Mouse (Mus musculus): ENCODE data around the gene Slc10a4. TPM values are rescaled to one million over a fixed set of nuclear protein-coding genes. Genes with fewer than 3 reads are reported as not detected.
"Not testable (repeated sequence)": the region's sequence is repeated elsewhere in the genome, so short reads cannot be mapped to it uniquely, and the experiment has no call there.

Slc10a4 gene
- polyA plus RNA-seq, 2 experiments, result 0.03 TPM; not detected in 1

DNA sequence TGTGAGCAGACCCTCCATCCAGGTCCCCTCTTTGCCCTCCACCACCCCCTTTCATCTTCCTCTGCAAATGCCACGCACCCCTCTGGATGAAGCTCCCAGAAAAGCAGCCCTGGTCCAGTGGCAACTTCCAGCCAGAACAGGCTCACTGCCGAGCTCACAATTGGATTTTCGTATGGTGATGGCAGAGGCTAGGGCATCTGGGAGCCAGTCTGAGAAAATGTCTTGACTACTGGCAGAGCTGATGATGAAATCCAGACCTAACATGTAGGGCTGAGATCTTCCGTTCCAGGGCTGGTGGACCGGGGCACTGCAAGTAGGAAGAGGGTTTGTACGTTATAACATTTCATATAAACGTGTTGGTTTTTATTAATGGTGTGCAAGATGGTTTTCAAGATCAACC lies 18.9 kb upstream of the Slc10a4 start:
- Histone ChIP-seq H3K27ac (no peak overlapping the region), H3K9ac (replicated peaks) (no peak overlapping the region), H3K36me3 (replicated peaks; ENCODE audit: control insufficient read depth, insufficient read depth, low read depth) (no peaks in the 10 kb centered on the region), H3K9me3 (ENCODE audit: control insufficient read depth, low read length) (no peaks in the 10 kb centered on the region), H3K4me3 (ENCODE audit: insufficient read depth in 1 of 2, low read depth in 2 of 2, low read length in 2 of 2) (no peak overlapping the region), H3K4me1 (replicated peaks; ENCODE audit: control insufficient read depth in 2 of 2, insufficient read depth in 2 of 2, low read length in 1 of 2) (no peaks in the 10 kb centered on the region), H3K27me3 (ENCODE audit: control insufficient read depth, insufficient read depth, low read length) (no peaks in the 10 kb centered on the region), H3K4me2 (ENCODE audit: low read depth) (no peak overlapping the region)
- ATAC-seq (ENCODE audit: insufficient read depth), result no peak
- TF ChIP-seq EP300 (IDR thresholded peaks at IDR 0.05; ENCODE audit: low read depth), result no peak
- WGBS (ENCODE audit: insufficient replicate concordance), result 69% methylated on average over 7 of the region's 7 CpGs
- DNase-seq (ENCODE audit: low read depth in 3 of 3, low spot score in 3 of 3), result no peak

DNA sequence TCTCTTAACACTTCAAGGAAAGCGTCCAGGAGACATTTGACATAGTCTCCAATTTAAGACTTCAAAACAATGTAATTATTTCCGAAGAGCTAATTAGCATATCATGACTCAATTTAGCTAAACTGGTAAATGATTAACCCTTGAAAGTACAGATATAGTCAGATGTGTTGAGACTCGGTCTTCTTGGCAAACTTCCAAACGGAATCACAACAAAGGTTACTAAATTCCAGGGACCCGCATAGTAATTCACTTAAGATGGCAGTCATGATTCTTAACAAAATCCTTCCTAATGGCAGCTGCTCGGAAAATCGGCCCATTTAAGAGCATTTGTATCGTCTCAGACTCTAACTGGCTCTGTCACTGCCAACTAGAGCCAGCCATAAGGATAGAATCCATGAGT lies 16.9 kb upstream of the Slc10a4 start:
- TF ChIP-seq EP300 (IDR thresholded peaks at IDR 0.05; ENCODE audit: low read depth) (no peak), CTCF (IDR thresholded peaks at IDR 0.05; ENCODE audit: low read depth) (no peak)
- no peak overlapping the region for H3K27ac ChIP-seq
- H3K4me3 ChIP-seq (ENCODE audit: insufficient read depth in 1 of 2, low read depth in 2 of 2, low read length in 2 of 2), result no peak overlapping the region
- no peak overlapping the region for H3K9ac ChIP-seq (replicated peaks)
- DNase-seq (ENCODE audit: low read depth in 3 of 3, low spot score in 3 of 3) (no peak), ATAC-seq (ENCODE audit: insufficient read depth) (no peak)
- 64% methylated on average over 8 of the region's 8 CpGs for WGBS (ENCODE audit: insufficient replicate concordance)
- no peaks in the 10 kb centered on the region for H3K9me3 ChIP-seq (ENCODE audit: control insufficient read depth, low read length)
- no peaks in the 10 kb centered on the region for H3K4me1 ChIP-seq (replicated peaks; ENCODE audit: control insufficient read depth in 2 of 2, insufficient read depth in 2 of 2, low read length in 1 of 2)
- no peak overlapping the region for H3K4me2 ChIP-seq (ENCODE audit: low read depth)
- H3K36me3 ChIP-seq (replicated peaks; ENCODE audit: control insufficient read depth, insufficient read depth, low read depth), result no peaks in the 10 kb centered on the region
- no peaks in the 10 kb centered on the region for H3K27me3 ChIP-seq (ENCODE audit: control insufficient read depth, insufficient read depth, low read length)

DNA sequence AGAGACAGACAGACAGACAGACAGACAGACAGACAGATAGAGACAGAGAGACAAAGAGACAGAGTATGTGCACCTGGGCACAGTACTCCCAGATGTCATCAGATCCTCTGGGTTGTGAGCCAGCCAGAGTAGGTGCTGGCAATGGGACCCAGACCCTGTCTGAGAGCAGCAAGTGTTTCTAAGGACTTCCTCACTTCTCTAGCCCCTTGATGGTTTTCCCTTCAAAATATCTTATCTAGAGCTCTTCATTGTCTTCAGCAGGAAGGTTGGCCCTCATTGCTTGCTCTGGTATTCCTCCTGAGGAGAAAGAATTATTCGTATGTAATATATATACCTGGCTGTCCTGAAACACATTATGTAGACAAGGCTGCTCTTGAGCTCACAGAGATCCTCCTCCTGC lies 14.2 kb upstream of the Slc10a4 start:
- 52% methylated on average over 1 of the region's 1 CpGs for WGBS (ENCODE audit: insufficient replicate concordance)
- Histone ChIP-seq H3K36me3 (replicated peaks; ENCODE audit: control insufficient read depth, insufficient read depth, low read depth) (no peaks in the 10 kb centered on the region), H3K27ac (no peak overlapping the region), H3K4me1 (replicated peaks; ENCODE audit: control insufficient read depth in 2 of 2, insufficient read depth in 2 of 2, low read length in 1 of 2) (no peaks in the 10 kb centered on the region), H3K9ac (replicated peaks) (no peak overlapping the region), H3K9me3 (ENCODE audit: control insufficient read depth, low read length) (no peaks in the 10 kb centered on the region), H3K4me2 (ENCODE audit: low read depth) (no peak overlapping the region), H3K4me3 (ENCODE audit: insufficient read depth in 1 of 2, low read depth in 2 of 2, low read length in 2 of 2) (no peak overlapping the region), H3K27me3 (ENCODE audit: control insufficient read depth, insufficient read depth, low read length) (no peaks in the 10 kb centered on the region)
- no peak for DNase-seq (ENCODE audit: low read depth in 3 of 3, low spot score in 3 of 3)
- no peak for ATAC-seq (ENCODE audit: insufficient read depth)
- TF ChIP-seq EP300 (IDR thresholded peaks at IDR 0.05; ENCODE audit: low read depth) (no peak), CTCF (IDR thresholded peaks at IDR 0.05; ENCODE audit: low read depth) (no peak)

DNA sequence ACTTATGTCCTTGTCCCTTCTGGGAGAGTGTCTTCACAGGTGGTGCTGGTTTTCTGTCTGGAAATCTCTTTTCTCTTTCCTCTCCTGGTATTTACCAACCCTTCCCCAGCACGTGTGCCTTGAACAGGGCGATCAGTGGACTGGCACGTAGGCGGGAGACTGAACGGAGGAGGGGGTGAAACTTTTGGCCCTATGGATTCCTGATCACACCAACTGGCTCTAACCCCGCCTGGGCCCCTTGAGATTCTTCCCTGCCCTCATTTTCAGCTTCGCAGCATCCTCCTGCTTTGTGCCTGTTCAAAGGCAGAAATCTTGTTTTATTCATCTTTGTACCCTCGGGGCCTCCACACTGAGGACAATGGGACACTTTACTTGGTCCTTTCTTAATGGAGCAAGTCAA lies 12.3 kb upstream of the Slc10a4 start:
- DNase-seq (ENCODE audit: low read depth in 3 of 3, low spot score in 3 of 3) (no peak), ATAC-seq (ENCODE audit: insufficient read depth) (no peak)
- no peaks in the 10 kb centered on the region for H3K36me3 ChIP-seq (replicated peaks; ENCODE audit: control insufficient read depth, insufficient read depth, low read depth)
- H3K4me1 ChIP-seq (replicated peaks; ENCODE audit: control insufficient read depth in 2 of 2, insufficient read depth in 2 of 2, low read length in 1 of 2), result no peaks in the 10 kb centered on the region
- no peaks in the 10 kb centered on the region for H3K9me3 ChIP-seq (ENCODE audit: control insufficient read depth, low read length)
- H3K9ac ChIP-seq (replicated peaks), result no peak overlapping the region
- TF ChIP-seq EP300 (IDR thresholded peaks at IDR 0.05; ENCODE audit: low read depth) (no peak), CTCF (IDR thresholded peaks at IDR 0.05; ENCODE audit: low read depth) (no peak)
- no peak overlapping the region for H3K27ac ChIP-seq
- WGBS (ENCODE audit: insufficient replicate concordance), result 56% methylated on average over 8 of the region's 8 CpGs
- H3K4me2 ChIP-seq (ENCODE audit: low read depth), result no peak overlapping the region
- no peak overlapping the region for H3K4me3 ChIP-seq (ENCODE audit: insufficient read depth in 1 of 2, low read depth in 2 of 2, low read length in 2 of 2)
- H3K27me3 ChIP-seq (ENCODE audit: control insufficient read depth, insufficient read depth, low read length), result no peaks in the 10 kb centered on the region

DNA sequence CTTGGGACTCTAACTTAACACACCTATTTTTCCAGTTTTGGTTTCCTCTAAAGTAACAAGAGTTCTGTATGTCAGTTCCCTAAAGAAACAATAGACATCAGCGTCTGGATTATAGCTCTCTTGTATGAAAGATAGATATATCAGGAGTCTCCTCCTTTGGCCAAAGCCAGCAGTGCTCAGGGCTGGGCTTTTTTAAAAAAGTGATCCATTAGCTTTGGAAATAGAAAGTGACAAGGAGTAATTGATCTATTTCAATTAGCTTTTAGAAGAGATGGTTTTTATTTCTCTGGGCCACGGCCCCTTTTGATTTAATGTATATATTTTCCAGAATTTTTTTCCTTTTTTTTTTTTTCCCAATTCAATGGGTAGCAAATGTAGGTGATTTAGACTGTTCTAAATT lies 11.8 kb upstream of the Slc10a4 start:
- DNase-seq (ENCODE audit: low read depth in 3 of 3, low spot score in 3 of 3), result no peak
- Histone ChIP-seq H3K4me3 (ENCODE audit: insufficient read depth in 1 of 2, low read depth in 2 of 2, low read length in 2 of 2) (no peak overlapping the region), H3K4me2 (ENCODE audit: low read depth) (no peak overlapping the region), H3K9ac (replicated peaks) (no peak overlapping the region), H3K4me1 (replicated peaks; ENCODE audit: control insufficient read depth in 2 of 2, insufficient read depth in 2 of 2, low read length in 1 of 2) (no peaks in the 10 kb centered on the region), H3K9me3 (ENCODE audit: control insufficient read depth, low read length) (no peaks in the 10 kb centered on the region), H3K27ac (no peak overlapping the region), H3K27me3 (ENCODE audit: control insufficient read depth, insufficient read depth, low read length) (no peaks in the 10 kb centered on the region), H3K36me3 (replicated peaks; ENCODE audit: control insufficient read depth, insufficient read depth, low read depth) (no peaks in the 10 kb centered on the region)
- WGBS (ENCODE audit: insufficient replicate concordance), result 44% methylated on average over 2 of the region's 2 CpGs
- TF ChIP-seq EP300 (IDR thresholded peaks at IDR 0.05; ENCODE audit: low read depth) (no peak), CTCF (IDR thresholded peaks at IDR 0.05; ENCODE audit: low read depth) (no peak)
- no peak for ATAC-seq (ENCODE audit: insufficient read depth)

DNA sequence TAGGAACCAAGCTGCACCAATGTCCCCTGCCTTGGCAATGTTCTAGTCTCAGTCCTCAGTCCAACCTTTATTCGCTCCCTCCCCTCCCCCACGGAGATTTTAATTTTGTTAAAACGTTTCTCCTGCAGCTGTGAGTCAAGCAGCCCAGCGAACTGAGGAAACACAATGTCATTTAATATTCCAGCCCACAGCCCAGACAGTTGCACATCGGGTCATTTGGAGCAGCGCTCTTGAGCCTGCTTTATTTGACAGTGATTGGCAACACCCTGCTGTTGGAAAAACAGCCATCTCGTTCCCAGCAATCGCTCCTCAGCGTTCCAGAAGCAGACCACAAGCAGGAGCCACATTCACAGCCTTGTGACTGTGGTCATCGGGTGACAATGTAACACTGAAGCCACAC lies 11.3 kb upstream of the Slc10a4 start:
- WGBS (ENCODE audit: insufficient replicate concordance), result 55% methylated on average over 10 of the region's 10 CpGs
- DNase-seq (ENCODE audit: low read depth in 3 of 3, low spot score in 3 of 3) (no peak), ATAC-seq (ENCODE audit: insufficient read depth) (no peak)
- Histone ChIP-seq H3K27me3 (ENCODE audit: control insufficient read depth, insufficient read depth, low read length) (no peaks in the 10 kb centered on the region), H3K4me1 (replicated peaks; ENCODE audit: control insufficient read depth in 2 of 2, insufficient read depth in 2 of 2, low read length in 1 of 2) (no peaks in the 10 kb centered on the region), H3K4me3 (ENCODE audit: insufficient read depth in 1 of 2, low read depth in 2 of 2, low read length in 2 of 2) (no peak overlapping the region), H3K36me3 (replicated peaks; ENCODE audit: control insufficient read depth, insufficient read depth, low read depth) (no peaks in the 10 kb centered on the region), H3K9ac (replicated peaks) (no peak overlapping the region), H3K9me3 (ENCODE audit: control insufficient read depth, low read length) (no peaks in the 10 kb centered on the region), H3K4me2 (ENCODE audit: low read depth) (no peak overlapping the region), H3K27ac (no peak overlapping the region)
- TF ChIP-seq EP300 (IDR thresholded peaks at IDR 0.05; ENCODE audit: low read depth), result no peak
- TF ChIP-seq CTCF (IDR thresholded peaks at IDR 0.05; ENCODE audit: low read depth), result no peak

DNA sequence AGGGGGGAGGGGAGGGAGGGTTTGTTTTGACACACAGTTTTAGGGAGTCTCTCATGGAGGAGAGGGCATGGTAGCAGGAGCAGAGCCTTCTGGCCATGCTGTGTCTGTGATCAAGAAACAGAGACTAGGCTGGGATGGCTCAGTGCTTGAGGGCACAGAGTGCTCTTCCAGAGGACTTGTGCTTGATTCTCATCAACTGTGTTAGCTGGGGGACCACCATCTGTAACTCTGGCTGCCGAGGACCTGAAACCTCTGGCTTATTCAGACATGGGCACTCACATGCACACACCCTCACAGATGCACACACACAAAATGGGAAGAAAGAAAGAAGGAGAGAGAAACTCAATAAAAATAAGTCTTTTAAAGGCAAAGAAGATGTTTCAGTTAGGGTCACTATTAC lies 8.1 kb upstream of the Slc10a4 start:
- not testable (repeated sequence) for DNase-seq (ENCODE audit: low read depth in 3 of 3, low spot score in 3 of 3); H3K36me3 ChIP-seq (replicated peaks; ENCODE audit: control insufficient read depth, insufficient read depth, low read depth); H3K9ac ChIP-seq (replicated peaks); ATAC-seq (ENCODE audit: insufficient read depth); H3K9me3 ChIP-seq (ENCODE audit: control insufficient read depth, low read length); H3K4me1 ChIP-seq (replicated peaks; ENCODE audit: control insufficient read depth in 2 of 2, insufficient read depth in 2 of 2, low read length in 1 of 2); H3K4me3 ChIP-seq (ENCODE audit: insufficient read depth in 1 of 2, low read depth in 2 of 2, low read length in 2 of 2); H3K27ac ChIP-seq; H3K4me2 ChIP-seq (ENCODE audit: low read depth); H3K27me3 ChIP-seq (ENCODE audit: control insufficient read depth, insufficient read depth, low read length)
- WGBS (ENCODE audit: insufficient replicate concordance), result 58% methylated on average over 1 of the region's 1 CpGs

Measured in liver, embryonic 14.5 days (tissue).